10 mouse cellular contexts compared by ENCODE assay signal in genomic region chr5:143638516-143639270, GRCm38 (mm10). TPM values are rescaled to one million over a fixed set of nuclear protein-coding genes. Genes with fewer than 3 reads are reported as not detected.
DNase-seq lines count a peak whose midpoint lies in the region; ATAC-seq lines count a peak whose summit lies in the region.
"Had no signal": no experiment of that assay in that cellular context is flagged by ENCODE, and none has a peak within 500 bp of the region (broad histone marks: within the 10 kb centered on the region; RNA-seq: fewer than 3 reads in every experiment).

No protein-coding gene starts in this region.

- no peaks in the 10 kb centered on the region for H3K9me3 ChIP-seq in heart, embryonic 13.5 days
- no peaks in the 10 kb centered on the region for H3K9me3 ChIP-seq in heart, embryonic 11.5 days (replicated peaks; ENCODE audit: control insufficient read depth, low read length)
- H3K9me3 ChIP-seq in lung, embryonic 16.5 days (ENCODE audit: control insufficient read depth, low read length): no peaks in the 10 kb centered on the region
- H3K9me3 ChIP-seq in stomach, embryonic 15.5 days: no peaks in the 10 kb centered on the region
- H3K9me3 ChIP-seq: midbrain, embryonic 12.5 days had no signal

- H3K4me2 ChIP-seq in heart, embryonic 13.5 days: peak overlapping the region; percentile 27; the same call in 1 of the 2 replicates
- H3K4me2 ChIP-seq in heart, embryonic 11.5 days: no peak overlapping the region
- H3K4me2 ChIP-seq in lung, embryonic 16.5 days (ENCODE audit: low read depth, low read length): no peak overlapping the region
- no peak overlapping the region for H3K4me2 ChIP-seq in stomach, embryonic 15.5 days
- H3K4me2 ChIP-seq: midbrain, embryonic 12.5 days had no signal

- DNase-seq in lung, postnatal 25 days (ENCODE audit: low spot score): no peak
- DNase-seq in spleen, adult 12 weeks (ENCODE audit: low spot score): no peak
- DNase-seq in thymus, adult 18-20 months: no peak

- peak overlapping the region; percentile 71 for H3K27ac ChIP-seq in heart, embryonic 13.5 days (replicated peaks)
- no peak overlapping the region; the same call in 1 of the 2 replicates for H3K27ac ChIP-seq in heart, embryonic 11.5 days (ENCODE audit: low read depth, low read length)
- peak overlapping the region; percentile 47; the same call in 1 of the 2 replicates for H3K27ac ChIP-seq in lung, embryonic 16.5 days (ENCODE audit: low read length)
- H3K27ac ChIP-seq in stomach, embryonic 15.5 days: peak overlapping the region; percentile 49
- H3K27ac ChIP-seq: midbrain, embryonic 12.5 days had no signal

- H3K4me3 ChIP-seq in heart, embryonic 13.5 days: no peak overlapping the region
- H3K4me3 ChIP-seq in heart, embryonic 11.5 days (ENCODE audit: low read depth, low read length): no peak overlapping the region
- H3K4me3 ChIP-seq in lung, embryonic 16.5 days (ENCODE audit: low read length): no peak overlapping the region
- H3K4me3 ChIP-seq in stomach, embryonic 15.5 days (replicated peaks): no peak overlapping the region
- H3K4me3 ChIP-seq: midbrain, embryonic 12.5 days had no signal

- peaks cover 90% of the 10 kb centered on the region for H3K4me1 ChIP-seq in heart, embryonic 13.5 days
- peaks cover 31% of the 10 kb centered on the region for H3K4me1 ChIP-seq in heart, embryonic 11.5 days (ENCODE audit: control insufficient read depth, insufficient read depth, low read length)
- peaks cover 41% of the 10 kb centered on the region for H3K4me1 ChIP-seq in lung, embryonic 16.5 days (replicated peaks; ENCODE audit: control insufficient read depth, insufficient read depth, low read length)
- peaks cover 26% of the 10 kb centered on the region for H3K4me1 ChIP-seq in stomach, embryonic 15.5 days

- 0 out of 2 replicates have a peak overlapping the region, but pooled peaks have one; percentile 11 for H3K9ac ChIP-seq in heart, embryonic 13.5 days
- H3K9ac ChIP-seq in heart, embryonic 11.5 days (ENCODE audit: low read depth, low read length): no peak overlapping the region
- no peak overlapping the region for H3K9ac ChIP-seq in lung, embryonic 16.5 days (ENCODE audit: low read length)
- H3K9ac ChIP-seq in stomach, embryonic 15.5 days: no peak overlapping the region
- H3K9ac ChIP-seq: midbrain, embryonic 12.5 days had no signal

- no peak for ATAC-seq in heart, embryonic 13.5 days (ENCODE audit: extremely low read depth, insufficient number of reproducible peaks, low FRiP score, low TSS enrichment)
- no peak for ATAC-seq in heart, embryonic 11.5 days (replicated peaks; ENCODE audit: insufficient number of reproducible peaks, low FRiP score, low TSS enrichment)
- ATAC-seq in lung, embryonic 16.5 days (ENCODE audit: low read depth): no peak
- ATAC-seq in granulocyte monocyte progenitor cell, adult 5-6 weeks (replicated peaks; ENCODE audit: poor library complexity, severe bottlenecking): peak; percentile 79
- ATAC-seq in stomach, embryonic 15.5 days (ENCODE audit: insufficient read depth, low FRiP score, low read depth): no peak

- H3K27me3 ChIP-seq in heart, embryonic 13.5 days (replicated peaks): no peaks in the 10 kb centered on the region
- H3K27me3 ChIP-seq in heart, embryonic 11.5 days (ENCODE audit: control insufficient read depth, insufficient read depth, low read length): no peaks in the 10 kb centered on the region
- no peaks in the 10 kb centered on the region for H3K27me3 ChIP-seq in lung, embryonic 16.5 days (ENCODE audit: control insufficient read depth, insufficient read depth, low read depth, low read length)
- no peaks in the 10 kb centered on the region for H3K27me3 ChIP-seq in stomach, embryonic 15.5 days (replicated peaks)
- H3K27me3 ChIP-seq: CH12.LX; midbrain, embryonic 12.5 days had no signal

- 61% methylated on average over 7 of the region's 7 CpGs for WGBS in heart, embryonic 13.5 days
- 77% methylated on average over 7 of the region's 7 CpGs for WGBS in heart, embryonic 11.5 days (ENCODE audit: insufficient replicate concordance)
- 47% methylated on average over 7 of the region's 7 CpGs for whole genome bisulfite sequencing in lung, embryonic 16.5 days
- WGBS in stomach, embryonic 15.5 days: 55% methylated on average over 7 of the region's 7 CpGs

- H3K36me3 ChIP-seq in heart, embryonic 13.5 days: no peaks in the 10 kb centered on the region
- H3K36me3 ChIP-seq in heart, embryonic 11.5 days (ENCODE audit: control insufficient read depth, insufficient read depth, low read length): no peaks in the 10 kb centered on the region
- H3K36me3 ChIP-seq in lung, embryonic 16.5 days (ENCODE audit: control insufficient read depth, insufficient read depth, low read length): no peaks in the 10 kb centered on the region
- no peaks in the 10 kb centered on the region for H3K36me3 ChIP-seq in stomach, embryonic 15.5 days
- H3K36me3 ChIP-seq: midbrain, embryonic 12.5 days had no signal

RNA-seq across cellular contexts. Expression of gene Cyth3, which starts 16.4 kb away (rescaled TPM):
- 36.8 and 41.4 TPM in 2 replicates for polyA plus RNA-seq in heart, embryonic 13.5 days (2015; fragmentation: Nextera tagmentation; extraction: Ambion mirVana)
- polyA plus RNA-seq in heart, embryonic 11.5 days (2014; fragmentation: Nextera tagmentation; extraction: Ambion mirVana): 29.1 and 32.8 TPM in 2 replicates
- 61.5 and 65.7 TPM in 2 replicates for polyA plus RNA-seq in lung, embryonic 16.5 days (2015; fragmentation: Nextera tagmentation; extraction: Ambion mirVana)
- 3.7 and 3.8 TPM in 2 replicates for total RNA-seq in granulocyte monocyte progenitor cell, adult 5-6 weeks (2014; fragmentation: Nextera tagmentation)
- total RNA-seq in granulocyte monocyte progenitor cell, adult 5-6 weeks (2017): 4.4 and 5.1 TPM in 2 replicates
- 49.8 and 53.9 TPM in 2 replicates for polyA plus RNA-seq in stomach, embryonic 15.5 days (2015; fragmentation: Nextera tagmentation; extraction: Ambion mirVana)
